Mouse (Mus musculus) testis, postnatal 14 days (tissue): ENCODE measurements around the gene Ndufaf8.

Experiments used
- DNase-seq: peaks from one replicate; pipeline ENCODE4 v3.0.0; 2021; ENCODE audit warnings: low spot score

Ndufaf8 gene

GRCm38 (mm10) chr11:120134148-120134547 lies 35.4 kb downstream of the Ndufaf8 start:
- DNase-seq = no peak

- DNase-seq = no peak
These were observed 36.3 kb downstream of the Ndufaf8 start for GRCm38 (mm10) chr11:120134847-120135530.

- DNase-seq = no peak
These were observed 37.5 kb downstream of the Ndufaf8 start for GRCm38 (mm10) chr11:120136195-120136594.

GRCm38 (mm10) chr11:120136796-120137624 lies 38.3 kb downstream of the Ndufaf8 start:
- DNase-seq = no peak

- DNase-seq = no peak
These were observed 38.9 kb downstream of the Ndufaf8 start for GRCm38 (mm10) chr11:120137625-120138004.

GRCm38 (mm10) chr11:120139309-120139731 lies 40.6 kb downstream of the Ndufaf8 start:
- DNase-seq = no peak

- no peak for DNase-seq
These were observed 41.5 kb downstream of the Ndufaf8 start for GRCm38 (mm10) chr11:120140255-120140654.

- no peak for DNase-seq
These were observed 43.9 kb downstream of the Ndufaf8 start for GRCm38 (mm10) chr11:120142601-120143051.

- no peak for DNase-seq
These were observed 45.2 kb downstream of the Ndufaf8 start for GRCm38 (mm10) chr11:120143708-120144497.

- DNase-seq = no peak
These were observed 49.6 kb downstream of the Ndufaf8 start for GRCm38 (mm10) chr11:120148201-120148855.

GRCm38 (mm10) chr11:120149510-120150200 lies 50.9 kb downstream of the Ndufaf8 start:
- DNase-seq = no peak
